15 mouse cellular contexts compared by ENCODE assay signal in the genomic region with DNA sequence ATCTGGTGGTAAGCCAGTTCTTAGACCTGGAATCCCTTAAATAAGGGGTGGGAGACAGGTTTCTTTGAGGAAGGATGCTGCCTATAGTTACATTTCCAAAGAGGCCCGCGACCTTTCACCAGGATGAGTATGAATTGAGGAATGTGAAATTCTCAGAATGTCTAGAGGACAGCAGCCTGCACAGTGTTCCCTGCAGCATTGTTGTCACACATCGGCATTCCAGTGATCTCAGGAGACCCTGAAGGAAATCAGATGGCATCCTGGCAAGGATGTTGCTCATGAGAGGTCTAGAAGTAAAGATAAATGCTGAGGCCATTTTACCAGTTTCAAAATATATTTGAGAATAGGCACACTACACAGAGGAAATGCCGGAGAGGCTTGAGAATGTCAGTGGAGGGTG.
"Had no signal": no experiment of that assay in that cellular context is flagged by ENCODE, and none has a peak within 500 bp of the region (broad histone marks: within the 10 kb centered on the region; RNA-seq: fewer than 3 reads in every experiment).

No protein-coding gene starts in this region.

- DNase-seq: lung, adult 2 months; lung, postnatal 10 days; right cerebral cortex, postnatal 14 days; thymus, adult 2 months; thymus, postnatal 25 days; thymus, postnatal 4 days had no signal

- H3K4me2 ChIP-seq: lung, embryonic 15.5 days; midbrain, embryonic 11.5 days; midbrain, embryonic 13.5 days; midbrain, embryonic 15.5 days; neural tube, embryonic 12.5 days; stomach, embryonic 15.5 days had no signal

- H3K4me1 ChIP-seq: lung, embryonic 15.5 days; stomach, embryonic 15.5 days had no signal

- H3K9me3 ChIP-seq: lung, embryonic 15.5 days; midbrain, embryonic 13.5 days; midbrain, embryonic 15.5 days; neural tube, embryonic 12.5 days; stomach, embryonic 15.5 days had no signal

- H3K4me3 ChIP-seq: lung, embryonic 15.5 days; megakaryocyte, embryonic 14.5 days; midbrain, embryonic 13.5 days; midbrain, embryonic 15.5 days; neural tube, embryonic 12.5 days; stomach, embryonic 15.5 days had no signal

- H3K9ac ChIP-seq: lung, embryonic 15.5 days; midbrain, embryonic 13.5 days; midbrain, embryonic 15.5 days; neural tube, embryonic 12.5 days; stomach, embryonic 15.5 days had no signal

- ATAC-seq: midbrain, embryonic 13.5 days; midbrain, embryonic 15.5 days had no signal

- H3K27me3 ChIP-seq: lung, embryonic 15.5 days; midbrain, embryonic 13.5 days; midbrain, embryonic 15.5 days; neural tube, embryonic 12.5 days; stomach, embryonic 15.5 days had no signal

- H3K36me3 ChIP-seq: lung, embryonic 15.5 days; midbrain, embryonic 13.5 days; midbrain, embryonic 15.5 days; neural tube, embryonic 12.5 days; stomach, embryonic 15.5 days had no signal

- H3K27ac ChIP-seq: lung, embryonic 15.5 days; macrophage; midbrain, embryonic 13.5 days; midbrain, embryonic 15.5 days; neural tube, embryonic 12.5 days; stomach, embryonic 15.5 days; stomach, postnatal 0 days had no signal
